In the genomic region with DNA sequence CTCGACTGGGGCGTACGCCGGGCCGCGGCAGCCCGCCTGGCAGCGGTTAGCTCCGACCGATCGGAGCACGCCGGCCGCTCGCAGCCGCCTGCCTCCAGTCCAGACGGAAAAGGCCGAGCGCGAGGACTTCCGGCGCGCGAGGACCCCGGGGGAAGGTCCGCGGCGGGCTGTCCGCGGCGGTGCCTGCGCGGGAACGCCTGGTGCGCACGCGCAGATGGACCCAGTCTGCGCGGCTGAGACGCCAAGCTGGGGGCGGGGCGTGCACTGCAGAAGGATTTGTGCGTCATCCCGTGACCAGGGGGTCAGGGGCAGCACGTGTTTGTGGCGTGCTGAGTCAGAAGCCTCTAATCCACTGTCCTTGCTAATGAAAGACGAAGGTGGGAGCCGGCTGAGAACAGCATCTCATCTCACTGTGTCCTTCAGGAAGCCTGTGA, we compare ENCODE assay signal across 7 mouse cellular contexts. TPM values are rescaled to one million over a fixed set of nuclear protein-coding genes. Genes with fewer than 3 reads are reported as not detected.
A peak's percentile ranks its signal among the peaks of the same experiment; 100 is the strongest.
DNase-seq lines count a peak whose midpoint lies in the region; ATAC-seq lines count a peak whose summit lies in the region.

A gene (minus strand): TSS at position 115 of the 434 bp plus-strand sequence.

- peak within 1 kb of the TSS; percentile 78 for H3K4me3 ChIP-seq in embryonic facial prominence, embryonic 11.5 days (ENCODE audit: low read depth, low read length)
- peak within 1 kb of the TSS; percentile 69 for H3K4me3 ChIP-seq in limb, embryonic 11.5 days (ENCODE audit: low read depth, low read length)
- H3K4me3 ChIP-seq in midbrain, embryonic 14.5 days (replicated peaks; ENCODE audit: low read depth, low read length), result peak within 1 kb of the TSS; percentile 80

- peak; percentile 87 for ATAC-seq in embryonic facial prominence, embryonic 11.5 days (replicated peaks; ENCODE audit: insufficient number of reproducible peaks, low FRiP score, low TSS enrichment, low read depth)
- ATAC-seq in limb, embryonic 11.5 days (ENCODE audit: insufficient number of reproducible peaks, low FRiP score, low TSS enrichment, low read depth), result peak; percentile 91
- ATAC-seq in midbrain, embryonic 14.5 days (ENCODE audit: low FRiP score, low TSS enrichment), result peak; percentile 93

- under 1% methylated on average over 48 of the region's 48 CpGs for WGBS in embryonic facial prominence, embryonic 11.5 days
- under 1% methylated on average over 48 of the region's 48 CpGs for WGBS in limb, embryonic 11.5 days
- under 1% methylated on average over 48 of the region's 48 CpGs for WGBS in midbrain, embryonic 14.5 days

- no peaks in the 10 kb centered on the region for H3K27me3 ChIP-seq in embryonic facial prominence, embryonic 11.5 days (ENCODE audit: control insufficient read depth, insufficient read depth, low read length)
- no peaks in the 10 kb centered on the region for H3K27me3 ChIP-seq in limb, embryonic 11.5 days (ENCODE audit: control insufficient read depth, insufficient read depth, low read length)
- no peaks in the 10 kb centered on the region for H3K27me3 ChIP-seq in midbrain, embryonic 14.5 days (ENCODE audit: control insufficient read depth, insufficient read depth, low read length)

- H3K4me1 ChIP-seq in embryonic facial prominence, embryonic 11.5 days (ENCODE audit: control insufficient read depth, insufficient read depth, low read length), result peaks cover 2% of the 10 kb centered on the region; the same call in 1 of the 2 replicates
- H3K4me1 ChIP-seq in limb, embryonic 11.5 days (ENCODE audit: control insufficient read depth, insufficient read depth, low read length), result peaks cover 6% of the 10 kb centered on the region
- H3K4me1 ChIP-seq in midbrain, embryonic 14.5 days (ENCODE audit: control insufficient read depth, insufficient read depth, low read length), result peaks cover 16% of the 10 kb centered on the region

- H3K27ac ChIP-seq in embryonic facial prominence, embryonic 11.5 days (replicated peaks; ENCODE audit: low read depth, low read length), result peak within 1 kb of the TSS; percentile 60
- peak within 1 kb of the TSS; percentile 76; the same call in 1 of the 2 replicates for H3K27ac ChIP-seq in limb, embryonic 11.5 days (replicated peaks; ENCODE audit: low read depth, low read length)
- peak within 1 kb of the TSS; percentile 79 for H3K27ac ChIP-seq in midbrain, embryonic 14.5 days (replicated peaks; ENCODE audit: low read depth, low read length)

- H3K36me3 ChIP-seq in embryonic facial prominence, embryonic 11.5 days (replicated peaks; ENCODE audit: control insufficient read depth, insufficient read depth, low read depth, low read length), result peaks cover 2% of the 10 kb centered on the region; the same call in 1 of the 2 replicates
- H3K36me3 ChIP-seq in limb, embryonic 11.5 days (ENCODE audit: control insufficient read depth, insufficient read depth, low read length), result peaks cover 2% of the 10 kb centered on the region; the same call in 1 of the 2 replicates
- peaks cover 21% of the 10 kb centered on the region for H3K36me3 ChIP-seq in midbrain, embryonic 14.5 days (ENCODE audit: control insufficient read depth, insufficient read depth, low read length)

- no peaks in the 10 kb centered on the region for H3K9me3 ChIP-seq in embryonic facial prominence, embryonic 11.5 days (replicated peaks; ENCODE audit: control insufficient read depth, low read length)
- H3K9me3 ChIP-seq in limb, embryonic 11.5 days (ENCODE audit: control insufficient read depth, low read length), result no peaks in the 10 kb centered on the region
- H3K9me3 ChIP-seq in midbrain, embryonic 14.5 days (ENCODE audit: control insufficient read depth, low read length), result no peaks in the 10 kb centered on the region

- H3K4me2 ChIP-seq in embryonic facial prominence, embryonic 11.5 days (ENCODE audit: low read depth, low read length), result peak within 1 kb of the TSS; percentile 85
- H3K4me2 ChIP-seq in limb, embryonic 11.5 days (ENCODE audit: low read depth, severe bottlenecking), result peak within 1 kb of the TSS; percentile 85
- peak within 1 kb of the TSS; percentile 92 for H3K4me2 ChIP-seq in midbrain, embryonic 14.5 days (ENCODE audit: low read length)

- DNase-seq in adrenal gland, postnatal 14 days, result peak; percentile 99
- DNase-seq in embryonic facial prominence, embryonic 11.5 days (ENCODE audit: low spot score), result peak; percentile 97
- DNase-seq in heart, adult 11 months, result peak; percentile 100
- DNase-seq in kidney, adult 18-20 months, result peak; percentile 98
- peak; percentile 97 for DNase-seq in limb, embryonic 11.5 days (ENCODE audit: low spot score)
- peak; percentile 99 for DNase-seq in midbrain, embryonic 14.5 days
- peak; percentile 91 to 96 for DNase-seq in spleen, adult 18-20 months

- H3K9ac ChIP-seq in embryonic facial prominence, embryonic 11.5 days (replicated peaks; ENCODE audit: low read length), result peak within 1 kb of the TSS; percentile 84
- peak within 1 kb of the TSS; percentile 68 for H3K9ac ChIP-seq in limb, embryonic 11.5 days (ENCODE audit: low read length)
- H3K9ac ChIP-seq in midbrain, embryonic 14.5 days (replicated peaks; ENCODE audit: low read length), result peak within 1 kb of the TSS; percentile 84

RNA-seq across cellular contexts. Expression of the gene that starts here (rescaled TPM):
- 206 and 229 TPM in 2 replicates for total RNA-seq in adrenal gland, postnatal 14 days (2021)
- 245 and 256 TPM in 2 replicates for polyA plus RNA-seq in embryonic facial prominence, embryonic 11.5 days (2014; fragmentation: Nextera tagmentation; extraction: Ambion mirVana)
- 258 and 284 TPM in 2 replicates for polyA plus RNA-seq in limb, embryonic 11.5 days (2014; fragmentation: Nextera tagmentation; extraction: Ambion mirVana)
- 205 and 220 TPM in 2 replicates for polyA plus RNA-seq in midbrain, embryonic 14.5 days (2014; fragmentation: Nextera tagmentation; extraction: Ambion mirVana)

Comparison
In these comparisons a context has a peak if more than half of its experiments do, and no peak if none do; other contexts are left out.
1. Peak in every context shown above with its lines: DNase-seq, ATAC-seq, H3K4me3 ChIP-seq and H3K27ac ChIP-seq.